Mouse (Mus musculus) liver, adult 2 months (tissue): Measurements from ENCODE around the gene Sh3rf3. TPM values are rescaled to one million over a fixed set of nuclear protein-coding genes. Genes with fewer than 3 reads are reported as not detected.

Experiments
- DNase-seq: peaks from one replicate; pipeline ENCODE4 v3.0.0-alpha.2; 2011; ENCODE audit warnings: low read depth, low spot score; ENCODE audit errors: extremely low read depth
- H3K27ac ChIP-seq: fragments of 200-500 bp; replicated peaks from 2 replicates; pipeline ENCODE4 v1.5.1; 2012; ENCODE audit warnings: low read depth, mild to moderate bottlenecking, control low read depth, inconsistent platforms, low read length; ENCODE audit not compliant: insufficient read depth
- H3K27me3 ChIP-seq: fragments of 200-500 bp; 2 replicates; pipeline ENCODE4 v1.6.1; 2012; ENCODE audit warnings: mild to moderate bottlenecking, moderate library complexity, low read length, inconsistent platforms; ENCODE audit not compliant: control insufficient read depth, insufficient read depth
- H3K36me3 ChIP-seq: fragments of 200-500 bp; 2 replicates; pipeline ENCODE4 v1.6.1; 2012; ENCODE audit warnings: low read length, inconsistent platforms; ENCODE audit not compliant: control insufficient read depth, insufficient read depth
- H3K4me1 ChIP-seq: fragments of 200-500 bp; 2 replicates; pipeline ENCODE4 v1.6.1; 2011; ENCODE audit warnings: low read length; ENCODE audit not compliant: control insufficient read depth, insufficient read depth
- H3K4me3 ChIP-seq: fragments of 200-500 bp; 2 replicates; pipeline ENCODE4 v1.5.1; 2011; ENCODE audit warnings: low read depth, mild to moderate bottlenecking, control low read depth, low read length, moderate library complexity; ENCODE audit not compliant: insufficient read depth
- H3K79me2 ChIP-seq: fragments of 200-500 bp; 2 replicates; pipeline ENCODE4 v1.6.1; 2012; ENCODE audit warnings: inconsistent platforms, mild to moderate bottlenecking, low read length, moderate library complexity; ENCODE audit not compliant: control insufficient read depth, insufficient read depth
- H3K9ac ChIP-seq: fragments of 200-500 bp; 2 replicates; pipeline ENCODE4 v1.6.1; 2012; ENCODE audit warnings: low read depth, mild to moderate bottlenecking, control low read depth, inconsistent platforms, low read length
- CTCF ChIP-seq: fragments of 200-500 bp; IDR thresholded peaks from 2 replicates; pipeline ENCODE4 v1.5.1; 2011; ENCODE audit warnings: low read depth, low read length, control low read depth
- POLR2A ChIP-seq: fragments of 200-500 bp; IDR thresholded peaks from 2 replicates; pipeline ENCODE4 v1.6.1; 2011; ENCODE audit warnings: low read length, control low read depth; ENCODE audit not compliant: insufficient read depth; ENCODE audit errors: extremely low read depth
- WGBS: fragments of 180-500 bp; shearing (Covaris S2); methylation state at CpG from one replicate; pipeline ENCODE4 v1.1.7; 2018; 5-methylcytosine and 5-hydroxymethylcytosine counted together
- polyA plus RNA-seq: library from polyadenylated mRNA; depleted of rRNA; stranded (reverse); fragments of >200 nt; gene quantifications from 2 replicates; pipeline ENCODE4 v1.2.3, GENCODE M21; 2012
- total RNA-seq: library from RNA; depleted of rRNA; stranded (reverse); fragments of >200 nt; gene quantifications from 2 replicates; pipeline ENCODE4 v1.2.3, GENCODE M21; 2014

Sh3rf3 gene
- total and polyA plus RNA-seq, 2 experiments = not detected

- no peaks in the 10 kb centered on the region for H3K4me1 ChIP-seq
- H3K9ac ChIP-seq = no peak overlapping the region
- DNase-seq = no peak
- 92% methylated on average over 7 of the region's 7 CpGs for WGBS
- TF ChIP-seq CTCF (no peak), POLR2A (no peak)
- no peaks in the 10 kb centered on the region for H3K79me2 ChIP-seq
- H3K27me3 ChIP-seq = no peaks in the 10 kb centered on the region
- no peaks in the 10 kb centered on the region for H3K36me3 ChIP-seq
- no peak overlapping the region for H3K4me3 ChIP-seq
- no peak overlapping the region for H3K27ac ChIP-seq
Observed at GRCm38 (mm10) chr10:59110386-59110785, 297.2 kb downstream of the Sh3rf3 start.

- Histone ChIP-seq H3K27ac (no peak overlapping the region), H3K36me3 (no peaks in the 10 kb centered on the region), H3K4me3 (no peak overlapping the region), H3K79me2 (no peaks in the 10 kb centered on the region), H3K27me3 (no peaks in the 10 kb centered on the region), H3K9ac (no peak overlapping the region), H3K4me1 (no peaks in the 10 kb centered on the region)
- no peak for TF ChIP-seq CTCF
- TF ChIP-seq POLR2A = no peak
- DNase-seq = no peak
- 82% methylated on average over 8 of the region's 8 CpGs for WGBS
Observed at GRCm38 (mm10) chr10:59112755-59113154, 299.6 kb downstream of the Sh3rf3 start.

GRCm38 (mm10) chr10:59113386-59113785, 300.2 kb downstream of the Sh3rf3 start:
- WGBS = 88% methylated on average over 9 of the region's 9 CpGs
- H3K4me1 ChIP-seq = no peaks in the 10 kb centered on the region
- no peak for TF ChIP-seq POLR2A
- no peak for TF ChIP-seq CTCF
- no peaks in the 10 kb centered on the region for H3K27me3 ChIP-seq
- H3K36me3 ChIP-seq = no peaks in the 10 kb centered on the region
- no peaks in the 10 kb centered on the region for H3K79me2 ChIP-seq
- DNase-seq = no peak
- H3K4me3 ChIP-seq = no peak overlapping the region
- no peak overlapping the region for H3K9ac ChIP-seq
- no peak overlapping the region for H3K27ac ChIP-seq

- Histone ChIP-seq H3K79me2 (no peaks in the 10 kb centered on the region), H3K27ac (no peak overlapping the region), H3K9ac (no peak overlapping the region), H3K36me3 (no peaks in the 10 kb centered on the region), H3K4me1 (no peaks in the 10 kb centered on the region), H3K27me3 (no peaks in the 10 kb centered on the region), H3K4me3 (no peak overlapping the region)
- no peak for DNase-seq
- TF ChIP-seq CTCF = no peak
- TF ChIP-seq POLR2A = no peak
- WGBS = 67% methylated on average over 15 of the region's 15 CpGs
Observed at GRCm38 (mm10) chr10:59114535-59115291, 301.6 kb downstream of the Sh3rf3 start.

- no peaks in the 10 kb centered on the region for H3K79me2 ChIP-seq
- no peak overlapping the region for H3K27ac ChIP-seq
- DNase-seq = no peak
- no peak overlapping the region for H3K9ac ChIP-seq
- H3K4me1 ChIP-seq = no peaks in the 10 kb centered on the region
- TF ChIP-seq POLR2A (no peak), CTCF (no peak)
- H3K36me3 ChIP-seq = no peaks in the 10 kb centered on the region
- H3K27me3 ChIP-seq = no peaks in the 10 kb centered on the region
- H3K4me3 ChIP-seq = no peak overlapping the region
- 96% methylated on average over 2 of the region's 2 CpGs for WGBS
Observed at GRCm38 (mm10) chr10:59115691-59116090, 302.5 kb downstream of the Sh3rf3 start.

- Histone ChIP-seq H3K79me2 (no peaks in the 10 kb centered on the region), H3K36me3 (no peaks in the 10 kb centered on the region), H3K4me1 (no peaks in the 10 kb centered on the region), H3K27me3 (no peaks in the 10 kb centered on the region), H3K9ac (no peak overlapping the region), H3K27ac (no peak overlapping the region), H3K4me3 (no peak overlapping the region)
- WGBS = 83% methylated on average over 9 of the region's 9 CpGs
- no peak for DNase-seq
- no peak for TF ChIP-seq POLR2A
- TF ChIP-seq CTCF = no peak
Observed at GRCm38 (mm10) chr10:59116331-59116730, 303.2 kb downstream of the Sh3rf3 start.
